Mouse (Mus musculus): ENCODE measurements around the gene Trpm8.

Trpm8 gene

GRCm38 (mm10) chr1:88267489-88267888, 10.0 kb upstream of the Trpm8 start:
- peak; percentile 13 for DNase-seq

- DNase-seq, result peak; percentile 14
Measured at GRCm38 (mm10) chr1:88268070-88268469, 9.4 kb upstream of the Trpm8 start.

- DNase-seq, result peak; percentile 10
Measured at GRCm38 (mm10) chr1:88269539-88270309, 7.7 kb upstream of the Trpm8 start.

GRCm38 (mm10) chr1:88272851-88273250, 4.6 kb upstream of the Trpm8 start:
- DNase-seq, result peak; percentile 15

- DNase-seq, result peak; percentile 23
Measured at GRCm38 (mm10) chr1:88273326-88273725, 4.1 kb upstream of the Trpm8 start.

- DNase-seq, result peak; percentile 16
Measured at GRCm38 (mm10) chr1:88273832-88274231, 3.6 kb upstream of the Trpm8 start.

GRCm38 (mm10) chr1:88274371-88275077, 2.9 kb upstream of the Trpm8 start:
- DNase-seq, result peak; percentile 47

GRCm38 (mm10) chr1:88275078-88275680, 2.3 kb upstream of the Trpm8 start:
- peak; percentile 16 for DNase-seq

GRCm38 (mm10) chr1:88275698-88276523, 1.6 kb upstream of the Trpm8 start:
- peak; percentile 38 for DNase-seq

GRCm38 (mm10) chr1:88276524-88277097, 850 bp upstream of the Trpm8 start:
- no peak for DNase-seq

- DNase-seq, result peak; percentile 59
Measured at GRCm38 (mm10) chr1:88277818-88278511, 504 bp downstream of the Trpm8 start.

- no peak for DNase-seq
Measured at GRCm38 (mm10) chr1:88279111-88280005, 1.9 kb downstream of the Trpm8 start.

GRCm38 (mm10) chr1:88280006-88280690, 2.7 kb downstream of the Trpm8 start:
- DNase-seq, result peak; percentile 4

GRCm38 (mm10) chr1:88282301-88282700, 4.8 kb downstream of the Trpm8 start:
- DNase-seq, result no peak

GRCm38 (mm10) chr1:88283376-88284227, 6.1 kb downstream of the Trpm8 start:
- DNase-seq, result no peak

GRCm38 (mm10) chr1:88284228-88284945, 6.9 kb downstream of the Trpm8 start:
- no peak for DNase-seq

- DNase-seq, result peak; percentile 38
Measured at GRCm38 (mm10) chr1:88284946-88285320, 7.5 kb downstream of the Trpm8 start.

GRCm38 (mm10) chr1:88285652-88286051, 8.2 kb downstream of the Trpm8 start:
- DNase-seq, result no peak

Measured in cerebellum, adult 11-12 months (tissue).